Comparison of ENCODE assay signal across 19 mouse cellular contexts in the genomic region with DNA sequence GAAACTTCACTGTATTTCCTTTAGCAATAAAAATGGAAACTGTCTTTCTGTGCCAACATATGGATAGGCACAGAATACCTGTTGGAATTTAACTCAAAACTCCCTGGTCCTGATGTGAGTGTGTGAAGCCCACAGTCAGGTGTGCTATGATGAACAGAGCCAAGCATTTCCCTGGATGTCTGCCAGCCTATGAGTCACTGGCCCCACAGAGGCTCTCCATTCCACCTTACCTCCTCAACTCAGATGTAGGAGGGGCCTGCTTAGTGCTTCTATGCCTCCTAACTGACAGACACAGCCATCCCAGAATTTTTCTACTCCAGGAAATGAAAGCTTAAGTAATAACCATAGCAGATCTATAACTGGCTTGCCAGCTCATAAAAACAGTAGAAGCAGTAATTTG.
DNase-seq lines count a peak whose midpoint lies in the region; ATAC-seq and TF ChIP-seq lines count a peak whose summit lies in the region.
"Had no signal": no experiment of that assay in that cellular context is flagged by ENCODE, and none has a peak within 500 bp of the region (broad histone marks: within the 10 kb centered on the region; RNA-seq: fewer than 3 reads in every experiment).

No protein-coding gene starts in this region.

- H3K27ac ChIP-seq in limb, embryonic 12.5 days, result no peak overlapping the region
- H3K27ac ChIP-seq in limb, embryonic 10.5 days, result no peak overlapping the region
- no peak overlapping the region for H3K27ac ChIP-seq in limb, embryonic 14.5 days (replicated peaks; ENCODE audit: low read depth, low read length)
- H3K27ac ChIP-seq: embryonic facial prominence, embryonic 15.5 days; forebrain, embryonic 10.5 days; gastrocnemius, adult 2 months; hindbrain, embryonic 10.5 days; hindbrain, embryonic 14.5 days; intestine, embryonic 15.5 days had no signal

- H3K4me1 ChIP-seq in limb, embryonic 12.5 days (replicated peaks), result 0 out of 2 replicates have a peak, but pooled peaks cover 4% of the 10 kb centered on the region
- no peaks in the 10 kb centered on the region for H3K4me1 ChIP-seq in limb, embryonic 10.5 days
- peaks cover 13% of the 10 kb centered on the region for H3K4me1 ChIP-seq in limb, embryonic 14.5 days (ENCODE audit: control insufficient read depth, insufficient read depth, low read length)
- H3K4me1 ChIP-seq: embryonic facial prominence, embryonic 15.5 days; forebrain, embryonic 10.5 days; heart, embryonic 12.5 days; hindbrain, embryonic 10.5 days; intestine, embryonic 15.5 days had no signal

- H3K4me2 ChIP-seq in limb, embryonic 12.5 days, result no peak overlapping the region
- H3K4me2 ChIP-seq in limb, embryonic 14.5 days (replicated peaks; ENCODE audit: low read depth, low read length, severe bottlenecking), result no peak overlapping the region
- H3K4me2 ChIP-seq: embryonic facial prominence, embryonic 15.5 days; heart, embryonic 12.5 days; hindbrain, embryonic 14.5 days; intestine, embryonic 15.5 days had no signal

- ATAC-seq in limb, embryonic 12.5 days (ENCODE audit: insufficient number of reproducible peaks, insufficient read depth, low FRiP score, low TSS enrichment, low read depth), result peak; percentile 52; the same call in 1 of the 2 replicates
- peak; percentile 70 for ATAC-seq in limb, embryonic 14.5 days (ENCODE audit: low FRiP score, low read depth)
- ATAC-seq: forebrain, embryonic 14.5 days; intestine, embryonic 15.5 days had no signal

- H3K36me3 ChIP-seq in limb, embryonic 12.5 days, result no peaks in the 10 kb centered on the region
- H3K36me3 ChIP-seq in limb, embryonic 10.5 days, result no peaks in the 10 kb centered on the region
- no peaks in the 10 kb centered on the region for H3K36me3 ChIP-seq in limb, embryonic 14.5 days (ENCODE audit: control insufficient read depth, insufficient read depth, low read length)
- H3K36me3 ChIP-seq: embryonic facial prominence, embryonic 15.5 days; forebrain, embryonic 10.5 days; heart, embryonic 12.5 days; hindbrain, embryonic 10.5 days; intestine, embryonic 15.5 days had no signal

- no peaks in the 10 kb centered on the region; the same call in 1 of the 2 replicates for H3K27me3 ChIP-seq in limb, embryonic 12.5 days
- H3K27me3 ChIP-seq in limb, embryonic 10.5 days (ENCODE audit: low read depth, poor library complexity, severe bottlenecking), result no peaks in the 10 kb centered on the region
- no peaks in the 10 kb centered on the region for H3K27me3 ChIP-seq in limb, embryonic 14.5 days (ENCODE audit: control insufficient read depth, insufficient read depth, low read length)
- H3K27me3 ChIP-seq: embryonic facial prominence, embryonic 15.5 days; heart, embryonic 12.5 days; intestine, embryonic 15.5 days had no signal

- H3K4me3 ChIP-seq in limb, embryonic 12.5 days (replicated peaks), result no peak overlapping the region
- H3K4me3 ChIP-seq in limb, embryonic 10.5 days, result no peak overlapping the region
- H3K4me3 ChIP-seq in limb, embryonic 14.5 days (replicated peaks; ENCODE audit: low read length), result no peak overlapping the region
- H3K4me3 ChIP-seq: embryonic facial prominence, embryonic 15.5 days; erythroblast, embryonic 14.5 days; forebrain, embryonic 10.5 days; gastrocnemius, adult 2 months; heart, embryonic 12.5 days; hindbrain, embryonic 10.5 days; intestine, embryonic 15.5 days had no signal

- H3K9ac ChIP-seq in limb, embryonic 12.5 days (replicated peaks), result no peak overlapping the region
- H3K9ac ChIP-seq in limb, embryonic 14.5 days (ENCODE audit: low read depth, low read length, severe bottlenecking), result no peak overlapping the region
- H3K9ac ChIP-seq: embryonic facial prominence, embryonic 15.5 days; heart, embryonic 12.5 days; hindbrain, embryonic 14.5 days; intestine, embryonic 15.5 days had no signal

- H3K9me3 ChIP-seq in limb, embryonic 12.5 days, result no peaks in the 10 kb centered on the region
- no peaks in the 10 kb centered on the region for H3K9me3 ChIP-seq in limb, embryonic 10.5 days (replicated peaks)
- H3K9me3 ChIP-seq in limb, embryonic 14.5 days (ENCODE audit: control insufficient read depth, low read length), result no peaks in the 10 kb centered on the region
- H3K9me3 ChIP-seq: embryonic facial prominence, embryonic 15.5 days; forebrain, embryonic 10.5 days; heart, embryonic 12.5 days; hindbrain, embryonic 10.5 days; intestine, embryonic 15.5 days had no signal

- peak; percentile 18 to 48 for DNase-seq in cerebellum, postnatal 25 days
- no peak for DNase-seq in cerebellum, postnatal 4 days (ENCODE audit: low spot score in 2 of 2)
- no peak for DNase-seq in limb, embryonic 10.5 days (ENCODE audit: low spot score)
- DNase-seq in brain, adult 2 months (ENCODE audit: low read depth, low spot score), result peak; percentile 39
- DNase-seq in limb, embryonic 14.5 days (ENCODE audit: low spot score), result peak; percentile 69
- DNase-seq in adrenal gland, adult (ENCODE audit: inconsistent age in 2 of 2, low spot score in 1 of 2), result no peak
- DNase-seq: adrenal gland, postnatal 14 days; cerebellum, adult 8-10 months; gastrocnemius, adult 2 months; gastrocnemius, postnatal 25 days had no signal

- TF ChIP-seq POLR2A in limb, embryonic 14.5 days (IDR thresholded peaks at IDR 0.05; ENCODE audit: borderline replicate concordance, extremely low read depth, insufficient read depth, insufficient read length), result no peak

Comparison
In these comparisons a context has a peak if more than half of its experiments do, and no peak if none do; other contexts are left out.
1. DNase-seq: peak in cerebellum, postnatal 25 days (2 of 2), brain, adult 2 months (single experiment) and limb, embryonic 14.5 days (single experiment); none in cerebellum, postnatal 4 days (0 of 2), limb, embryonic 10.5 days (single experiment) and adrenal gland, adult (0 of 2).